Mouse (Mus musculus) layer of hippocampus, adult 2 months (tissue): ENCODE measurements at regions not wholly inside any gene's neighbourhood (a gene's known extent, or its start where the extent isn't known, plus 50 kb on each side); places are given as distances from the start of the nearest gene placed in this dataset.

ENCODE experiments used
- DNase-seq, 2 experiments: peaks; one replicate each; pipeline ENCODE4 v3.0.0; 2022; ENCODE audit warnings: low spot score in 2 of 2
- H3K27ac ChIP-seq: fragments of 200-600 bp; 2 replicates; pipeline ENCODE4 v1.8.1; 2022
- H3K4me3 ChIP-seq: fragments of 200-600 bp; 2 replicates; pipeline ENCODE4 v1.8.1; 2022; ENCODE audit warnings: mild to moderate bottlenecking
- CTCF ChIP-seq: fragments of 200-600 bp; conservative IDR thresholded peaks from 2 replicates; pipeline ENCODE4 v1.8.1; 2022; ENCODE audit warnings: antibody characterized with exemption, mild to moderate bottlenecking, moderate library complexity

DNA sequence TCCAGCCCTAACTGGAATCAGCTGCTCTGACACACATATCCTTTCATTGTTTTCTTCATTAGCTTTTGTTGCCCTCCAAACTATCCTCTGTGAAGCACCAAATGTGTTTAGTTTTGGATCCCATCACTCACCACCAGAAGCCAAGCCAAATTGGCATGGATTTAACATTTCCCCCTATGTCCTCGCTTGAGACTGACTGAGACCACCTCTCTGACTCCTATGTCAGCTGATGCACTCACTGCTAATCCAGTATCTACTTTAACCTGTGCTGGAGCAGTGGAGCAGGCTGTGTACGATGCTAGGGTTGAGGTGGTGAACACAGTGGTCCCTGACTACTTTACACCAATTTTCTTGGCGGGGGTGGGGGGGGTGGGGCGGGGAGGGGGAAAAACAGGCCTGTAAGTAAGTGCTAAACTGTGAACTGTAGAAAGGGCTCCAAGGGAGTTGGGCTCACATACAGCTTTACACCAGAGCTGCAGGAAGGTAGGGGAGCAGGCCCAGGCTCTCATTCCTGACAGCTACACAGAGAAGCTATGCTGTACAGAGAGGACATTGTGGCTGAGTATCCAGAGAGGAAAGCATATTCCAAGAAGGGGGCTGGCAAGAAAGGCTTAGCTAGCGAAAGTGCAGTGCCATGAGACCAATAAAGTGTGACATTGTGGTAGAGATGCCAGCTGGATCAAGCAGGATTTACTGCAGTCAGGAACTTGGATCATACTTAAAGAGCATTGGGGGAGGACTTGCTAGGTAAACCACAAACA lies 87.9 kb upstream of the Arhgap21 start:
- no peak overlapping the region for H3K4me3 ChIP-seq
- TF ChIP-seq CTCF, result no peak
- no peak for DNase-seq
- no peak overlapping the region for H3K27ac ChIP-seq

DNA sequence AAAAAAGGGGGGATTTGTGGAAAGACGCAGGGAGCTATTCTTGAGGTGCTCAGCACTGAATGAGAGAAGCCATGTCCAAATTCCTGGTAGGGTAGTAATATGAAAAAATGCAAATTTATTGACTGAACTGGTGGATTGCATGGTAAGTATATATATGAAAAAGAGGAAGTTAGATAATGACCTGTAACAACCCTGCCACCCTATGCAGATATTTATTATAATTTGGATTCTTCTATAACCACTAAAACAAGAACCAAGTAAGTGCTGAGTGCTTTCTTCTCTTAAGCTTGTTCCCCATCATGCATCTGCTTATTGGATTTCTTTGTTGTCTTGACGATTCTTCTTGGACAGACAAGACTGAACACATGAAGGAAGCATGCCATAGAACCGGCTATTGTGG lies 86.7 kb upstream of the Arhgap21 start:
- no peak for TF ChIP-seq CTCF
- no peak overlapping the region for H3K27ac ChIP-seq
- no peak overlapping the region for H3K4me3 ChIP-seq
- DNase-seq, result no peak

DNA sequence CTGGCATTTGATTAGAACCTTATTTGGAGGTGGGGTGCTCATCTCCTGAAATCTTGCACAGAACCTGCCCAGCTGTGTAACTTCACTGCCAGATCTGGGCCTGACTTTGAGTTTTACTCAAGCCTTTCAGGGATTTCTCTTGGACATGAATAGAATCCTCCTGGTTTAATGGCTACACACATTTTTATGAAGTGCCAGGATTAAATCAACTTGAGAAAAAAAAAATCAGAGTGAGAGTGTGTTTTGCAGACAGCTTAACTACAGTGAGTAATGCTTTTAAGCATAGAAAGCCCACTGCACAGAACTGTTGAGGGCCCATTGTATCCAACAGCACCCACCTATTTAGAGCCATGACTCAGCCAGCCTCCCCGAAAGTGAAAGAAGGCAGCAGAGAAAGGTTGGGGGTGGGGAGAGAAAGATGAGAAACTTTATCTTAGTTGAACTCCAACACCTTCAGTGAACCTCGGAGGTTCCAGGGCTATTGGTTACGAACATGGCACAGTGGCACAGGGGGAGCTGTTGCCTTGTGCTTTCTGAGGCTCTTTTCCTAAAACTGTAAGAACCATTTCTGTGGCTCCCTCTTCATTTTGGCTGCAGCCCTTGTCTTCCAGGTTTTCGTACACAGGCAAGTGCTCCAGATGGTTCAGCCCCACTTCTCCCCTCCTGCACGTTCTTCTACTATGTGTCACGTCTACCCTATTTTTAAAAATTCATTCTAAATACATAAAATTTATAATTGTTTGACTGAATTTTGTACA lies 85.8 kb upstream of the Arhgap21 start:
- peak; percentile 58 for TF ChIP-seq CTCF
- H3K27ac ChIP-seq, result peak overlapping the region; percentile 21
- H3K4me3 ChIP-seq, result no peak overlapping the region
- DNase-seq, result no peak

DNA sequence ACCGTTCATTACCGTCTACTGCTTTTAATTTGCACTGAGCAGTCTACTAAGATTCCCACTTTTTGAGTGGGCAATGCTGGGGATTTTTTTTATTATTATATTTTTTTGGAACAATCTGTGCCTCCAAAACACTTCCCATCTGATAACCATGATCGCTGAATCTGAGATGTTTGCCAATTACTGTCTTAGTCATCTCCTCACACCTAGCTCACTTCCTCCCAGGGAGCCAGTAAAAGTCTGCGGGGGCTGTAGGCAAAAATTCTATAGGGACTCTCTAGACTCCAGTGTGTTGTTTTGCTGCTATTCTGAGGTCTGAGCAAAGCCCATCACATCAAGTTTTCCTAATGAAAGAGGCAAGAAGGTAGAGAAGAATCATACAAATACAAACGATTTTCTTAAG lies 84.9 kb upstream of the Arhgap21 start:
- TF ChIP-seq CTCF, result no peak

DNA sequence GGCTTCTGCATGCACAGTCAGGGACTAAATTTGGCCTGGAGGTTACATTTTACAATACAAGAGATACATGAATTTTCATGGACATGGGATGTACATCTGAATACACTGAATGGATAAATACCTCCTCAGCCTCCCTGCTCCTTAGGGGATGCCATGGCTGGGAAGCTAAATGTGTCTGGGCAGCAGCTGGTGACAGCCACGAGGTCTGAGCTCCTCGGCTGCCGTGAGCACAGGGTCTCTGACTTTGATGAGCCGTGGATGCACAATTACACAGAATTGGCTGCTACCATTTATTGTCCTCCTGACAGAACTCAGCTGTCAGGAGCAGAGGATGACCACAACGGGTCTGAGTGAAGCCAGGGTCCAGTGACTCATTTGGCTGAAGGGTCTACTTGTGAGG lies 80.3 kb upstream of the Arhgap21 start:
- peak overlapping the region; percentile 65 for H3K27ac ChIP-seq
- H3K4me3 ChIP-seq, result no peak overlapping the region
- TF ChIP-seq CTCF, result no peak
- no peak for DNase-seq

More for the DNA sequence above, 84.9 kb upstream of the Arhgap21 start:
- peak overlapping the region; percentile 21 for H3K27ac ChIP-seq
- DNase-seq, result peak in 1 of 2 experiments; percentile 75
- H3K4me3 ChIP-seq, result no peak overlapping the region

DNA sequence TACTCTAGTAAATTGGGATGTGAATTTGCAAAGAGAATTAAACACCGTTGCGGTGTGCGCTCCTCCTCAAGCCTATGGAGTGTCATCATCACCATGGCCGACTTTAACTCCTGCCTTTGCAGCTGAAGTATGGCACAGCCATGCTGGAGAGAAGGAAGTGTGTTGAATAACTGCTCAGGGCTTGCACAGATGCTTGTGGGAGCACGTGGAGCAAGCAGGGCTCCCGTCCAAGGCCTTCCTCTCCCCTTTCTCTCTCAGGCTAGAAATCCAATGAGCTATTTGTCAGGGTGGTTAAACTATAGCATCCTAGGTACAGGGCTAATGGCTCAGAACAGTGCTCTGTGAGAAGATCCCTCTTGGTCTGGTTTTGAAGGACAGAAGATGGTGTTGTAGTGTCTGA lies 79.5 kb upstream of the Arhgap21 start:
- DNase-seq, result peak in 1 of 2 experiments; percentile 33
- Histone ChIP-seq H3K4me3 (no peak overlapping the region), H3K27ac (peak overlapping the region; percentile 65)
- no peak for TF ChIP-seq CTCF

DNA sequence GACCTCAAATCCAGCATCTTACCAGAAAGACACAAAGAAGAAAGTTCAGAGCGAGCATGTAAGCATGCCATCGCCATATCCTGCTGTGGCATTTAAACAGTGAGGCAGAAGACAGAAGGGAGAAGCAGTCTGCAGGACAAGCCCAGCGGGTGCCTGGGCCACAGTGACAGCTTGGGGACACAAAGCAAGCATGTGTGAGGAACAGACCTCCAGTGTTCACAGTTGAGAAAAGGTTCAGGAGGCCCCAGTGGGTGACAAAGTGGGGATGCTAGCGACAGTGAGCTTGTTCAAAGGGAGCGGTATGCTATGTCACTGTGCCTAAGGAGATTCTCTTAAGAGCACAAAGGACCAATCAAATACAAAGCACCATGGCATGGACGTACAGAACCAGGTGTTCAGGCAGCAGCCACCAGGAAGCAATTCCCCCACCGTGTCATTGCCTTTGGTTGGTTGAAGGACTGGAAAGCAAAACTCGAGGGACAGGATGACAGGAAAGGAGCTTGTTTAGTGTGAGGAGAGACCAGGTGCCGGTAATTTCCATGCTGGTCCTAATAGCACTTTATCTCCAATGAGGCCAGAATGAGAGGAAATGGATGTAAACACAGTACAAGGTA lies 77.9 kb upstream of the Arhgap21 start:
- no peak for DNase-seq
- no peak overlapping the region for H3K27ac ChIP-seq
- no peak overlapping the region for H3K4me3 ChIP-seq
- no peak for TF ChIP-seq CTCF

DNA sequence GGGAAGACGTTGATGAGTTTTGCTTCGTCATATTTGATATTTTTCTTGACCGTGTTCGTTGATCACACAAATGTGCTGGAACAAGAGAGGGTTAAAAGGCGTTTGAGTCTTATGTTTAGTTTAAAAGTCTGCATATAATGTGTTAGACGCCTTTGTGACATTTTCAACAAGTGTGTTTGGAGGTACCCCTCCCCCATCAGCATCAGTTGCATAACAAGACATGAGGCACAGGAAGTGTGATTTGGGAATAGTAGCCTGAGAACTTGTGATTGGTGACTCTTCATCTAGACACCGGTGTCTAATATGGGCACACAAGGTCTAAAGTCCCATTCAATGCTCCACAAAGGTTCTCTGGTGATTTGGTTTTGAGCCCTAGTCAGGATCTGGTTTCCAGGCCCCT lies 76.1 kb upstream of the Arhgap21 start:
- Histone ChIP-seq H3K4me3 (no peak overlapping the region), H3K27ac (no peak overlapping the region)
- no peak for TF ChIP-seq CTCF
- DNase-seq, result no peak

DNA sequence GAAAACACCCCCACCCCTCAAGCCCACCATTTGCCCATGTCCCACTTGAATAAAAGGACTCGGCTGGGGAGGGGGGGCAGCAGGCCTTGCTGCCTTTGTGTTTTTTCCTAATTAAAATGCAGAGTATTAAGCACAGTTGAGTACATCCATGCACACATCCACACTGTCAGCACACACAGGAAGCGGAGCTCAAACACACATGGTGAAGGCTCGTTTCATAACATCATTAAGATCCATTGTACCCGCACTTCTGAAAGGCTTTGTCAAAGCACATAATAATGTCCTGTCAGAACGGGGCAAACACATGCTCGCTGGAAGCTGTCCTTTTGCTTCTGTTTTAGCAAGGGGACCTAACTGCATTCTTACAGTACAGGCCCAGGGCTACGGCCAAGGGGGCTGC lies 75.3 kb upstream of the Arhgap21 start:
- Histone ChIP-seq H3K27ac (no peak overlapping the region), H3K4me3 (no peak overlapping the region)
- TF ChIP-seq CTCF, result no peak
- DNase-seq, result no peak

DNA sequence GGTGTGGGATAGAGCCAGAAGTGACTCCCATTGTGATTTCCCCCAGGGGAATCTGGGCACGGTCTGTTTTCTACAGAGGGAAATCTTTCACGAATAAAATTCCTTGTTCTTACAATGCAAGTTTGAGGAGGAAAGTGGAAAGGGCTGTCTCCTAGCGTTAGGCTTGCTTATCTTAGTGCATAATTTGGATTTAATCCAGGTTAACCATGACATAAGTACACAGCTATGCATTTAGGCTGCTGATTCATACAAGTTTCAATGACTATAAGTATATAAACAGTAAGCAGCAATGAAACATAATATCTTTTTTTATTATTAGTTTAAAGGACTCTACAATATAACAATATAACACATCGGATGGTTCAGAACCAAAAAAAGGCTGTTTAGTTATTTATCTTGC lies 74.6 kb upstream of the Arhgap21 start:
- no peak overlapping the region for H3K27ac ChIP-seq

DNA sequence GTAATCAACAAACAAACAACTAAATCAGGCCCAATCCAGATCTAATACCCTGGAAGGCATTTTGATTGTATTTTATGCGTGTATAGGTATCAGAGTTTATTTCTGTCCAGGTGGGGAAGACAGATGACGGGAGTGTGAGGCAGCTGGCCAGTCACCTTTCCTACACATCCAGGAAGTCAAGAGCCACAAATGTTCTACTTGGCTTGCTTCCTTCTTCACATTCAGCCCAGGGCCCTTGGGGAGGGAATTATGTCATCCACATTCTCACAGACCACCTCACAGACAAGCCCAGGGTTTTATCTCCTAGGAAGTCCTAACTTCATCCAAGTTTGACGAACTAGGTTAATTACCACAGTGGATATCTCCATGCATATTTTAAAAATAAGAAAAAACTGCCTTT lies 68.9 kb upstream of the Arhgap21 start:
- H3K27ac ChIP-seq, result peak overlapping the region; percentile 87

More for the DNA sequence above, 74.6 kb upstream of the Arhgap21 start:
- DNase-seq, result no peak
- H3K4me3 ChIP-seq, result no peak overlapping the region
- TF ChIP-seq CTCF, result no peak

DNA sequence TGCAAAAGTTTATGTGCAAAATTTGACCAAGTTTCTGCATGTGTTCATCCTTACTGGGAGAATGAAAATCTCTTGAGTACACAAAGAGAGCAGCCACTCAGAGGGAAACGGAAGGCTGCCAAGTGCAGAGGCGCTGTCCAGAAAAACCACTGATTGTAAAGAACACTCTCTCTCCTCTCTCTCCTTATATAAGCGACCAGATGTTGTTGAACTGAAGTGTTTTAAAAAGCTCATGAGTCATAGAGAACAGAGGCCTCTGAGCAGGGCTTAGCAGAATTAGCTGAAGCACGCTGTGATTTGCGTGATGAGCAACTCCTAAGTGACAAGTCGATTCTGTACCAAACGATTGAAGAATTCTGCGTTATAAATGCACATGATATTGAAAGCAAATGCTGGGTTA lies 68.5 kb upstream of the Arhgap21 start:
- Histone ChIP-seq H3K27ac (peak overlapping the region; percentile 87), H3K4me3 (no peak overlapping the region)
- no peak for TF ChIP-seq CTCF
- DNase-seq, result peak; percentile 46 to 77

More for the DNA sequence above, 68.9 kb upstream of the Arhgap21 start:
- no peak for TF ChIP-seq CTCF
- no peak overlapping the region for H3K4me3 ChIP-seq
- no peak for DNase-seq

DNA sequence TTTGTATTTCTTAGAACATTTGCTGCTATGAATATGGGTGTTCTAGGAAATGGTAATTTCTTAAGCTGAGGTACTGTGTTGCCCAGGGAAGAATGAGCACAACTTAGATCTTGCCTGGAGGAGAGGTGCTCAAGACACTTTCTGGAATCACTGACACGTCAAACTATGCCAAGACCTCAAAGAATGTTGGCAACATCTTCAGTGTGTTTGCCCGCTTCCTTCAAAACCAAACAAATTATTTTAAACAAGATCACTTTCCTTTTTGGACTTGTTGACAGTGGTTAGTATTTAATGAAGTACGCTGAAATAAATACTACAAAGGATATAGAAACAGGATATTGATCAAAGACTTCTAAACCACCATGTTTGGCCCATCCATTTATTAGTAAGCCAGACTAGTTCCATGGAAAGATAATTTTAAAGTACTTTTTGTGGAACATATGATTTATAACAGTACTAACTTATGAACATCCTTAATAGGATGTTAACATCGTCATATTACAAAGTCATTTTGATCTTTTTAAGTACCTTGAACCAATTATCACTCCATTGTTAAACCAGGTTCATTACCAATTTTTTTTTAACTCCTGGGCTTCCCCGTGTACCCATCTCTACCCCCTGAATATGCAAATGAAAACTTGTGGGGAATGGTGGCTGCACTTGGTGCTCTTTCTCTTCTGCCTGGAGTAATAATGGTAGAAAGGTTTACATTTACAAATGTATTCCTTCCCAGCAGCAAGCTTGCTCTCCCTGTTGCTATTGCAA lies 67.4 kb upstream of the Arhgap21 start:
- DNase-seq, result no peak
- Histone ChIP-seq H3K4me3 (no peak overlapping the region), H3K27ac (peak overlapping the region; percentile 87)
- no peak for TF ChIP-seq CTCF
